Mouse (Mus musculus): ENCODE measurements around the gene Myo3b.

The Myo3b gene

GRCm38 (mm10) chr2:70352435-70353165 lies 313.7 kb downstream of the Myo3b start:
- DNase-seq (ENCODE audit: low read depth, low spot score), result no peak

DNA sequence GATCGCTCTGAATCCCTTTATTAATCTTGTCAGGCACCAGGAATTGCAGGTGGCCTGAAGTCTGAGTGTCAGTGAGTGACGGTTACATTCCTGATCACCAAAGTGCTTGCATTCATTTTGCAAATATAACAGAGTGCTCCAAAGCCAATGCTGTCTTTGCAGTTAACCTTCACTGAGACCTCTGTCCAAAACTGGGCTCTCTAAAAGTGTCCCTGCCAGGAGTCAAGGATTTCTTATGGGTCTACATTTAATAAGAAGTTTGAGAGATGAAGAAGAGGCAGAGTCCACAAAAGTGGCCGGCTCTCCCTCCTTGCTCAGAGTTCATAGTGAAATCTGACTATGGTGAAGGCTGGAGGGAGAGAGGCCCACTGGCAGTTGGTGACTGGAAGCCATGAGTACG lies 315.1 kb downstream of the Myo3b start:
- DNase-seq (ENCODE audit: low read depth, low spot score), result no peak

GRCm38 (mm10) chr2:70355026-70355425 lies 316.1 kb downstream of the Myo3b start:
- no peak for DNase-seq (ENCODE audit: low read depth, low spot score)

DNA sequence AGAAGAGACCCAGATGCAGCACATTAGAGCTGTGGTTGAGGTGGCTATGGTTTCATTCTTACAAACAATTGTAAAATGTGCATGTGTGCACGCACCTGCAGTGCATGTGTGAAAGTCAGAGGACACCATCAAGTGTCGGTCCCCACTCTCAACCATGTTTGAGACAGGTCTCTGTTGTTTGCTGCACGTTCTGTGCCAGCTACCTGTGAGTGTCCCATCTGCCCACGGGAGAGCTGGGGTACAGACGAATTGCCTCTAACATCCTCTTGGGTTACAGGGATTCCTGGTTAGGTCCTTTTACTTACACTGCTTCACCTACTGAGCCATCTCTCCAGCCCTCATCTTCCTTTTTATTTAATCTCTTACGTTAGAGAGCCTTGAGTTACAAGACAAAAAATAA lies 330.5 kb downstream of the Myo3b start:
- no peak for DNase-seq (ENCODE audit: low read depth, low spot score)

DNA sequence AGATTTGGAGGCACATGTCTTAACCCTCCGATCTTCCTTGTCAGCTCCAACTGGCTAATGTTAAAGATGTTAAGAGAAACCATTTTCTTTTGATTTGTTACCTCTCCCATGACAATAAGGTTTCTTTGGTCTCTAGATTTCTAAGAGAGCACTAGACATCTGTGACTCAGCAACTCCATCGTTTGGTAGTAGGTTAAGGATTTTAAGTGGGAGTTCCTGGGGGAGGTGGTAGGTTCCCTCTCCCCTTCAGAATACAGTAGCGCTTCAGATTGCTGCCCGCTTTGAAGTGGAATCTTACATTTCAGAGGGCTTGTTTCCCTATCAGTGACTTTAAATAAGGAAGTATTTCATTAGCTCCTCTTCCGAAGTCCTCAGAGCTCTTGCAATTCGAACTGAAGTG lies 340.4 kb downstream of the Myo3b start:
- DNase-seq (ENCODE audit: low read depth, low spot score), result no peak

- no peak for DNase-seq (ENCODE audit: low read depth, low spot score)
Observed at GRCm38 (mm10) chr2:70379939-70380338, 341.0 kb downstream of the Myo3b start.

DNA sequence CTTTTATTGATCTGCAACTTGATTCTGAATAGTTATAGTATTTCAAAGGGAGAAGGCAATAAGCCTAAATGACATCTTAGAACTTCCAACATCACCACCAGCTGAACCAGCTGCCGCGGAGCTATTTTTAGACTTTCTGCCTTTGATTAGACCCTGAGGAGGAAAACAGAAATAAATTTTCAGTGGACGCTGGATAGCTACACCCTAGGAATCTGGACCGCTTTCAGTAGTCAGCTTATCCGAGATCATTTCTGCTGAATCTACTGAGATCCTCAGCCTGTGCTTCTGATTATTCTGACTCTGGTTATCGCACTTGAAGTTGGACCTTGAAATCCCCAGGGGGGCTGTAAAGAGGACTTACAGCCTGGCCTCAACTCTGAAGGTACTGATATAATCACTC lies 349.7 kb downstream of the Myo3b start:
- no peak for DNase-seq (ENCODE audit: low read depth, low spot score)

GRCm38 (mm10) chr2:70389162-70389561 lies 350.2 kb downstream of the Myo3b start:
- DNase-seq (ENCODE audit: low read depth, low spot score), result no peak

GRCm38 (mm10) chr2:70397734-70398276 lies 358.9 kb downstream of the Myo3b start:
- DNase-seq (ENCODE audit: low read depth, low spot score), result no peak

GRCm38 (mm10) chr2:70399441-70400115 lies 360.7 kb downstream of the Myo3b start:
- DNase-seq (ENCODE audit: low read depth, low spot score), result no peak

DNA sequence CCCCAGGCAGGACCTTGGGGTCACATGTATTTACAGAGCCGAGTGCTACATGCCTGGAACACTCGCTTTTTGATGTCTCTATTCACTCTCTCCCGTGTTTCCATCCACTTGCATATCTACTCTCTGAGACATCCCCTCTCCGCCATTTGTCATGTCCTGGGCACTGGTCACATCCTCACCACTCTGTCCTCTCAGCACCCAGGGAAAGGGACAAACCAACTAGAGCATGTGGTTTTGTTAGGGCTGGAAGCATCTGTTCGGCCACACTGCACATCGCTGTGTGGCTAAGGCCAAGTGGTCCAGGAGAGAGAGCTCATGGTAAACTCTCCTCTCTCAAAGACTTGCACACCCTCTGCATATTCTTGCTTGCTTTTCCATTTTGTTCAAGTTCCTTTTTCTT lies 361.4 kb downstream of the Myo3b start:
- DNase-seq (ENCODE audit: low read depth, low spot score), result no peak

DNA sequence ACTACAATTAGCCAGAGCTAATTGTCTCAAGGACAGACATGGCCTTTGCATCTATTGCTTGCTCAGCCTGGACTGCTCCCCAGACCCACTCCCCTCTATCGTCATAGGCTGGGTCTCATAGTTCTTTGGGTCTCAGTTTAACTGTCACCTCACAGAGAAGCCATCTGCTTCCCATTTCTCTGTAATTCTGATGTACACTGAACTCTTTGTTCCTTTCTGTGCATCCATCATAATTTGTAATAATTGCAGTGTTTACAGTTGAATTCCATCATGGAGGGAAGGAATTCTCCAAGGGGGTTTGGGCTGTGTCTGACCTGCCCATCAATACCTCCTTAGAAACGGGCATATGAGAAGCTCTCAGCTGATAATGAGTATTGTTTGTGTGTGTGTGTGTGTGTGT lies 365.4 kb downstream of the Myo3b start:
- DNase-seq (ENCODE audit: low read depth, low spot score), result no peak

- DNase-seq (ENCODE audit: low read depth, low spot score), result no peak
Observed at GRCm38 (mm10) chr2:70406846-70407245, 367.9 kb downstream of the Myo3b start.

- DNase-seq (ENCODE audit: low read depth, low spot score), result no peak
Observed at GRCm38 (mm10) chr2:70407729-70408128, 368.8 kb downstream of the Myo3b start.

GRCm38 (mm10) chr2:70410298-70410885 lies 371.5 kb downstream of the Myo3b start:
- DNase-seq (ENCODE audit: low read depth, low spot score), result no peak

- DNase-seq (ENCODE audit: low read depth, low spot score), result no peak
Observed at GRCm38 (mm10) chr2:70412315-70412714, 373.4 kb downstream of the Myo3b start.

GRCm38 (mm10) chr2:70414386-70414785 lies 375.5 kb downstream of the Myo3b start:
- DNase-seq (ENCODE audit: low read depth, low spot score), result no peak

GRCm38 (mm10) chr2:70415521-70415920 lies 376.6 kb downstream of the Myo3b start:
- no peak for DNase-seq (ENCODE audit: low read depth, low spot score)

DNA sequence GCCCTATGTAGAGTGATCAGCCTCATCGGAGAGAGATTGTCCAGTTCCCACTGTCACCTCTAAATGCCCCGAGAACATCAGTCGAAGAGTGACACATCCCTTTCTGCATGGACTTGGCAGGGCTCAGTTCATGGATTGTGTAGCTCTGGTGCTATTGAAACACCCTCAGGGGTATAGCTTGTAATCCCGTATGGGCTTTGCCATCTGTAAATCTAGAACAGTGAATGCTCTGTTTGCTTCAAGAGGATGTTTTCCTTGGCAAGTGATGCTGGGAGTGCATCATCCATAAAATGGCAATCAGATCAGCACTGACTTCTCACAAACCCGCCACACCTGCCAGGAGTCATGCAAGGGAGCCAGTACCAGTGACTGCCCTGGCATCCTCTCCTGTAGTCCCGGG lies 380.4 kb downstream of the Myo3b start:
- no peak for DNase-seq (ENCODE audit: low read depth, low spot score)

DNA sequence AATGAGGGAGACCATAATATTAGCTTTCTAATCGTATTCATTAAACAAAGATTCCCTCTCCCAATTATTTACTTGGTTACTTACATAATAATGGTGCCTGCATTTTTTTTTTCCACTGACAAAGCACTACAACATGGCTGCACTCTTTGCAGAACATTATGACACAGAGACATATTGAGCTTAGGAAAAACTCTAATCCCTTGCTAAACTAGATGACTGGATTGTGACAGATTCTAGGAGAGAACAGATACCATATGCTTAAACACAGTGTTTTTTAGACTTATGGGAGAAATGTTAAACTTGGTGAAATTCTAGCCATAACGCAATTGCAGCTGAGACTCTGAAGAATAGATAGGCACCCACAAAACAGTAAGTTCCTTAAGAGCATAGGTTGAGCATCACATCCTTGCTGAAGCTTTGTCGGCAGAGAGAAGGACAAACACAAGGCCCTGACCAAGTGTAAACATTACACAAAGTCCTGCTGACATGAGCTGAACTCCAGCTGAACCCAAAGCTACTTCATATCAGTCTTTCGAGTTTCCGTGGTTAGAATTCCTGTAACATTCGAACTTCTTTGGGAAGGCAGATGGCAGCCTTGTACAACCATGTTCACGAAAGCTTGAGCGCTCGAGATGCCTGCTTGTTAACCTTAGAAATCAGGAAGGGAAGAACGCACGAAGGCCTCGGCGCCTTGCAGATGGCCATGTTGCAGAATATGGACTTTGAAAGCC lies 382.4 kb downstream of the Myo3b start:
- no peak for DNase-seq (ENCODE audit: low read depth, low spot score)

DNA sequence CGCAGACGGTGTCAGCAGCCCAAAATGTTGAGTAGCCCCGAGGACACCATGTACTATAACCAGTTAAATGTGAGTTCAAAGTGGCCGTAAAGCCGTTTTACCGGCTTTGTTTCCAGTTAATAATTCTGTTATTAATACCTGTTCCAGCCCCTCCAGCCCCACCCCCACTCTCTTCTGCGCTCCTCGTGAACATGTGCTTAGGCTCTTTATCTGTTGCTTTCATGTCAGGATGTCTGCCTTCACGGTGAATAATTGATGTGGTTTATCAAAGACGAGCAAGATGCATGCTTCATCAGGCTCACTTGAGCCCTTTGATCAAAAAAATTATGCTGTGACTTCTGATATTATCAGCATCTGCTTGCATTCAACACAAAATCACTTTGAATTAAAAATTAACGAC lies 386.7 kb downstream of the Myo3b start:
- no peak for DNase-seq (ENCODE audit: low read depth, low spot score)

DNA sequence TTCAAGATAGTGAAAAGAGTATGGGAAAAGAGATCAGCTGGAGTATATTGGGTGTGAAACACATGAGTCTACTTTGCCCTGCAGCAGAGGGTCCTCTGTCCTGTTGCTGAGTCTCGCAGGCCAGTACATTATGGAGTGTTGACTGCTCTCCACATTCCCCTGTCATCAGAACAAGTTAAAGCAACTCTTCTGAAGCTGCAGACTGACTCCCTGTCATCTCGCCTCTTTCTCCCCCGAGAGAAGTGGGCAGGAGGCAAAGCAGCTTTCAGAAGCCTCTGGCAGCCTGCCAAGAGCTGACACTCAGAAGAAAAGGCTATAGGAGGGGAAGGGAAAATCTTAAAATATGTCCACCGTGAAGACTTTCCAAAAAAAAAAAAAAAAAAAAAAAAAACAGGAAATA lies 404.1 kb downstream of the Myo3b start:
- DNase-seq (ENCODE audit: low read depth, low spot score), result no peak
